Mouse (Mus musculus): Measurements from ENCODE around the gene Gramd1b.

Gramd1b gene

GRCm38 (mm10) chr9:40307311-40307710, 223.9 kb downstream of the Gramd1b start:
- no peak for DNase-seq (ENCODE audit: low spot score)

GRCm38 (mm10) chr9:40304243-40304642, 226.9 kb downstream of the Gramd1b start:
- no peak for DNase-seq (ENCODE audit: low spot score)

GRCm38 (mm10) chr9:40302375-40302774, 228.8 kb downstream of the Gramd1b start:
- DNase-seq (ENCODE audit: low spot score) = no peak

- DNase-seq (ENCODE audit: low spot score) = no peak
Measured at GRCm38 (mm10) chr9:40301475-40301874, 229.7 kb downstream of the Gramd1b start.

- no peak for DNase-seq (ENCODE audit: low spot score)
Measured at GRCm38 (mm10) chr9:40300018-40300989, 230.9 kb downstream of the Gramd1b start.

- DNase-seq (ENCODE audit: low spot score) = no peak
Measured at GRCm38 (mm10) chr9:40299323-40299722, 231.9 kb downstream of the Gramd1b start.

GRCm38 (mm10) chr9:40297969-40298368, 233.2 kb downstream of the Gramd1b start:
- DNase-seq (ENCODE audit: low spot score) = no peak

GRCm38 (mm10) chr9:40296251-40296650, 234.9 kb downstream of the Gramd1b start:
- DNase-seq (ENCODE audit: low spot score) = no peak

GRCm38 (mm10) chr9:40294866-40295265, 236.3 kb downstream of the Gramd1b start:
- DNase-seq (ENCODE audit: low spot score) = no peak

GRCm38 (mm10) chr9:40294210-40294609, 237.0 kb downstream of the Gramd1b start:
- no peak for DNase-seq (ENCODE audit: low spot score)

- no peak for DNase-seq (ENCODE audit: low spot score)
Measured at GRCm38 (mm10) chr9:40293740-40294139, 237.4 kb downstream of the Gramd1b start.

- no peak for DNase-seq (ENCODE audit: low spot score)
Measured at GRCm38 (mm10) chr9:40293286-40293685, 237.9 kb downstream of the Gramd1b start.

- no peak for DNase-seq (ENCODE audit: low spot score)
Measured at GRCm38 (mm10) chr9:40292475-40292874, 238.7 kb downstream of the Gramd1b start.

GRCm38 (mm10) chr9:40282968-40283367, 248.2 kb downstream of the Gramd1b start:
- no peak for DNase-seq (ENCODE audit: low spot score)

- no peak for DNase-seq (ENCODE audit: low spot score)
Measured at GRCm38 (mm10) chr9:40279438-40279837, 251.7 kb downstream of the Gramd1b start.

- no peak for DNase-seq (ENCODE audit: low spot score)
Measured at GRCm38 (mm10) chr9:40277671-40278070, 253.5 kb downstream of the Gramd1b start.

- no peak for DNase-seq (ENCODE audit: low spot score)
Measured at GRCm38 (mm10) chr9:40275904-40276303, 255.3 kb downstream of the Gramd1b start.

GRCm38 (mm10) chr9:40272822-40273221, 258.4 kb downstream of the Gramd1b start:
- no peak for DNase-seq (ENCODE audit: low spot score)

- DNase-seq (ENCODE audit: low spot score) = no peak
Measured at GRCm38 (mm10) chr9:40271075-40271474, 260.1 kb downstream of the Gramd1b start.

GRCm38 (mm10) chr9:40269880-40270279, 261.3 kb downstream of the Gramd1b start:
- DNase-seq (ENCODE audit: low spot score) = no peak

GRCm38 (mm10) chr9:40269103-40269861, 261.9 kb downstream of the Gramd1b start, which contains the start of gene Scn3b:
Scn3b (plus strand) TSS chr9:40269217.
- peak; percentile 74 for DNase-seq (ENCODE audit: low spot score)

- DNase-seq (ENCODE audit: low spot score) = no peak
Measured at GRCm38 (mm10) chr9:40268748-40269102, 262.5 kb downstream of the Gramd1b start.

All from embryo, embryonic 10 days (tissue).